Mouse (Mus musculus): ENCODE measurements around the gene Ift122.

DNA sequence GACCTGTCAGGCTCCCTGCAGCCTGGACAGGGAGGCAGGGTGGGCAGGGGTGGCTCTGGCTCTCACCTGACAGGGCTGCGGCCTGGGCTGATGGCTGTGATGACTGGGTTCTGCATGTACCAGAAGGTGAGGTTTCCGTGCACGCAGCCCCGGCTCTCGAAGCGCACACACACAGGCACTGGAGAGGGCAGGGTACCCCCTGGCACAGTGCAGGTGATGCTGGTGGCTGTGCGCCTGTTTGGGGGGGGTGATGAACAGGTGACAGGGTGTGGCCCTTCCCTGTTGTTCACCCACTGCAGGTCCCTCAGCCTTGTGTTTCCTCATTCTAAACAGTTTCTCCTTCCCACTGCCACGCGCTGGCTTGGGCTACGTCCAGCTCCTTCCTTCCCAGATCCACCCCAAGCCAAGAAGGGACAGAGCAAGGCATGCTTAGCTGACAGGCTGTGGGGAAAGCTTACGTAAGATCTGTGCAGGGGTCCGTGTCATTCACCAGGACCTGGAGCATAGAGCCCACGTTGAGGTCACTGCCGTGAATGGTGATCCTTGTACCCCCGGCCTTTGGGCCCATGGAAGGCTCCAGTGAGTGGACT is 114.1 kb downstream of the Ift122 start:
- TF ChIP-seq GATA1 (IDR thresholded peaks at IDR 0.05; ENCODE audit: borderline replicate concordance, low read length): no peak
- TF ChIP-seq FLI1 (IDR thresholded peaks at IDR 0.05; ENCODE audit: low read length): no peak
